Mouse (Mus musculus): ENCODE measurements at regions not wholly inside any gene's neighbourhood (a gene's known extent, or its start where the extent isn't known, plus 50 kb on each side); places are given as distances from the start of the nearest gene placed in this dataset.
"Not testable (repeated sequence)": the region's sequence is repeated elsewhere in the genome, so short reads cannot be mapped to it uniquely, and the experiment has no call there.

- not testable (repeated sequence) for DNase-seq
These were observed 621.3 kb upstream of the Dsel start for GRCm38 (mm10) chr1:112486046-112486445.

- DNase-seq = peak; percentile 72
These were observed 591.3 kb upstream of the Dsel start for GRCm38 (mm10) chr1:112456047-112456446.

GRCm38 (mm10) chr1:112452390-112452789 lies 587.7 kb upstream of the Dsel start:
- DNase-seq = peak; percentile 12

GRCm38 (mm10) chr1:112451622-112452021 lies 586.9 kb upstream of the Dsel start:
- peak; percentile 41 for DNase-seq

- no peak for DNase-seq
These were observed 574.4 kb upstream of the Dsel start for GRCm38 (mm10) chr1:112439109-112439508.

- DNase-seq = peak; percentile 75
These were observed 551.8 kb upstream of the Dsel start for GRCm38 (mm10) chr1:112416350-112417083.

- peak; percentile 55 for DNase-seq
These were observed 524.1 kb upstream of the Dsel start for GRCm38 (mm10) chr1:112388807-112389206.

- DNase-seq = no peak
These were observed 519.3 kb upstream of the Dsel start for GRCm38 (mm10) chr1:112384015-112384414.

GRCm38 (mm10) chr1:112379651-112380264 lies 515.0 kb upstream of the Dsel start:
- peak; percentile 77 for DNase-seq

- DNase-seq = peak; percentile 83
These were observed 513.9 kb upstream of the Dsel start for GRCm38 (mm10) chr1:112378660-112379059.

- no peak for DNase-seq
These were observed 491.1 kb upstream of the Dsel start for GRCm38 (mm10) chr1:112355816-112356215.

All from retina, postnatal 1 day (tissue).